Mouse (Mus musculus) CH12.LX (cell line): ENCODE results near the gene Ier3.

Experiments
- CTCF ChIP-seq, 2 experiments: IDR thresholded peaks in 1 of 2; conservative IDR thresholded peaks in 1 of 2; 2 replicates each; pipeline ENCODE4 v1.5.1; 2011 to 2012; ENCODE audit warnings: low read depth in 2 of 2, low read length in 2 of 2, improper control_type of control experiment in 1 of 2, inconsistent platforms in 1 of 2, mild to moderate bottlenecking in 1 of 2, moderate library complexity in 1 of 2
- E2F4 ChIP-seq: IDR thresholded peaks from 2 replicates; pipeline ENCODE4 v1.6.1; 2011; ENCODE audit warnings: low read depth, low read length, improper control_type of control experiment; ENCODE audit not compliant: insufficient replicate concordance
- GABPA ChIP-seq: IDR thresholded peaks from 2 replicates; pipeline ENCODE4 v1.6.1; 2012; ENCODE audit warnings: low read depth, low read length, improper control_type of control experiment, inconsistent platforms; ENCODE audit not compliant: insufficient replicate concordance
- SMC3 ChIP-seq: IDR thresholded peaks from 2 replicates; pipeline ENCODE4 v1.6.1; 2011; ENCODE audit warnings: low read depth, low read length, improper control_type of control experiment
- UBTF ChIP-seq: IDR thresholded peaks from 2 replicates; pipeline ENCODE4 v1.6.1; 2012; ENCODE audit warnings: low read depth, mild to moderate bottlenecking, inconsistent platforms, low read length, improper control_type of control experiment, moderate library complexity

GRCm38 (mm10) chr17:35810900-35811648 is 10.4 kb upstream of the Ier3 start:
- TF ChIP-seq UBTF (no peak), CTCF (conservative IDR thresholded peaks at IDR 0.05 in 1 of 2, IDR thresholded peaks at IDR 0.05 in 1 of 2; ENCODE audit: low read depth in 2 of 2, low read length in 2 of 2) (no peak), GABPA (no peak), E2F4 (no peak), SMC3 (no peak)
